Mouse (Mus musculus) liver, adult 10 weeks (tissue): ENCODE data around the gene Dmrt3. TPM values are rescaled to one million over a fixed set of nuclear protein-coding genes. Genes with fewer than 3 reads are reported as not detected.

ENCODE experiments used
- polyA plus RNA-seq: library from polyadenylated mRNA; stranded (reverse); fragments of 350-450 nt; fragmentation: Illumina TruSeq; extraction: RNeasy Lipid Tissue Mini Kit (QIAGEN cat#74804); gene quantifications from one replicate; pipeline ENCODE4 v1.2.3, GENCODE M21; 2014; ENCODE audit warnings: low read depth, low replicate concordance

Dmrt3 gene
- not detected for polyA plus RNA-seq

GRCm38 (mm10) chr19:25610015-25610410 lies at the start of gene Dmrt3:
Gene Dmrt3, plus strand, starts transcription at chr19:25610301.

GRCm38 (mm10) chr19:25672101-25672950 lies 62.2 kb downstream of the Dmrt3 start, which contains the start of gene Dmrt2:
Gene Dmrt2, plus strand, starts transcription at chr19:25672411.

Other genes with a start within 250 kb of the Dmrt3 start
- gene Dmrt1, start 104.7 kb upstream of the Dmrt3 start, polyA plus RNA-seq = not detected
- gene Dmrt2, start 62.1 kb downstream of the Dmrt3 start, polyA plus RNA-seq = not detected